Mouse (Mus musculus) bone marrow macrophage, adult 2 months (primary cell): ENCODE measurements around the gene Txnrd3.

Experiments used
- CTCF ChIP-seq: IDR thresholded peaks from 2 replicates; pipeline ENCODE4 v1.5.1; 2012; ENCODE audit warnings: low read depth, mild to moderate bottlenecking, low read length, moderate library complexity
- POLR2A ChIP-seq: IDR thresholded peaks from 2 replicates; pipeline ENCODE4 v1.6.1; 2012; ENCODE audit warnings: mild to moderate bottlenecking, low read depth, low read length, borderline replicate concordance

GRCm38 (mm10) chr6:89687100-89687499 lies 43.3 kb downstream of the Txnrd3 start:
- TF ChIP-seq POLR2A (no peak), CTCF (no peak)
